Comparison of ENCODE assay signal across 21 mouse cellular contexts in genomic region chr13:107932423-107933032, GRCm38 (mm10).
DNase-seq lines count a peak whose midpoint lies in the region; ATAC-seq and TF ChIP-seq lines count a peak whose summit lies in the region.
"Had no signal": no experiment of that assay in that cellular context is flagged by ENCODE, and none has a peak within 500 bp of the region (broad histone marks: within the 10 kb centered on the region; RNA-seq: fewer than 3 reads in every experiment).

No protein-coding gene starts in this region.

- H3K9ac ChIP-seq in intestine, embryonic 15.5 days = no peak overlapping the region
- no peak overlapping the region for H3K9ac ChIP-seq in intestine, postnatal 0 days (ENCODE audit: low read depth, low read length)
- no peak overlapping the region for H3K9ac ChIP-seq in lung, embryonic 14.5 days
- H3K9ac ChIP-seq in embryonic facial prominence, embryonic 12.5 days = no peak overlapping the region
- H3K9ac ChIP-seq: heart, embryonic 15.5 days; hindbrain, embryonic 12.5 days; limb, embryonic 15.5 days; liver, embryonic 15.5 days had no signal

- no peak for TF ChIP-seq CTCF in intestine, postnatal 0 days (IDR thresholded peaks at IDR 0.05; ENCODE audit: low read depth)
- TF ChIP-seq CTCF in lung, embryonic 14.5 days (IDR thresholded peaks at IDR 0.05; ENCODE audit: low read depth) = no peak

- WGBS in intestine, embryonic 15.5 days = 37% methylated on average over 12 of the region's 12 CpGs
- 55% methylated on average over 12 of the region's 12 CpGs for WGBS in intestine, postnatal 0 days
- WGBS in lung, embryonic 14.5 days = 30% methylated on average over 12 of the region's 12 CpGs
- 27% methylated on average over 12 of the region's 12 CpGs for WGBS in embryonic facial prominence, embryonic 12.5 days

- 0 out of 2 replicates have a peak, but pooled peaks cover 4% of the 10 kb centered on the region for H3K4me1 ChIP-seq in intestine, embryonic 15.5 days (replicated peaks)
- no peaks in the 10 kb centered on the region for H3K4me1 ChIP-seq in intestine, postnatal 0 days (replicated peaks; ENCODE audit: control insufficient read depth, insufficient read depth, low read length)
- no peaks in the 10 kb centered on the region for H3K4me1 ChIP-seq in lung, embryonic 14.5 days (ENCODE audit: insufficient read depth)
- H3K4me1 ChIP-seq in embryonic facial prominence, embryonic 12.5 days = peaks cover 17% of the 10 kb centered on the region
- H3K4me1 ChIP-seq: limb, embryonic 15.5 days; liver, embryonic 15.5 days had no signal

- no peaks in the 10 kb centered on the region for H3K9me3 ChIP-seq in intestine, embryonic 15.5 days
- no peaks in the 10 kb centered on the region for H3K9me3 ChIP-seq in intestine, postnatal 0 days (ENCODE audit: control insufficient read depth)
- H3K9me3 ChIP-seq in lung, embryonic 14.5 days (ENCODE audit: low read depth, low read length) = no peaks in the 10 kb centered on the region
- no peaks in the 10 kb centered on the region for H3K9me3 ChIP-seq in embryonic facial prominence, embryonic 12.5 days
- H3K9me3 ChIP-seq: heart, embryonic 15.5 days; hindbrain, embryonic 12.5 days; limb, embryonic 15.5 days; liver, embryonic 15.5 days; megakaryocyte, embryonic 14.5 days had no signal

- H3K36me3 ChIP-seq in intestine, embryonic 15.5 days = no peaks in the 10 kb centered on the region
- H3K36me3 ChIP-seq in intestine, postnatal 0 days (ENCODE audit: control insufficient read depth, insufficient read depth) = no peaks in the 10 kb centered on the region
- no peaks in the 10 kb centered on the region for H3K36me3 ChIP-seq in lung, embryonic 14.5 days (ENCODE audit: insufficient read depth)
- H3K36me3 ChIP-seq in embryonic facial prominence, embryonic 12.5 days = no peaks in the 10 kb centered on the region
- H3K36me3 ChIP-seq: heart, embryonic 15.5 days; hindbrain, embryonic 12.5 days; limb, embryonic 15.5 days; liver, embryonic 15.5 days had no signal

- no peak overlapping the region for H3K4me3 ChIP-seq in intestine, embryonic 15.5 days (replicated peaks)
- no peak overlapping the region for H3K4me3 ChIP-seq in intestine, postnatal 0 days (ENCODE audit: low read depth, low read length)
- H3K4me3 ChIP-seq in lung, embryonic 14.5 days (ENCODE audit: low read depth, low read length) = no peak overlapping the region
- no peak overlapping the region for H3K4me3 ChIP-seq in embryonic facial prominence, embryonic 12.5 days
- H3K4me3 ChIP-seq: erythroblast, embryonic 14.5 days; heart, embryonic 15.5 days; hindbrain, embryonic 12.5 days; limb, embryonic 15.5 days; liver, embryonic 15.5 days; megakaryocyte, embryonic 14.5 days had no signal

- H3K27me3 ChIP-seq in intestine, embryonic 15.5 days (replicated peaks) = no peaks in the 10 kb centered on the region
- H3K27me3 ChIP-seq in intestine, postnatal 0 days (replicated peaks; ENCODE audit: control insufficient read depth, insufficient read depth, low read length) = no peaks in the 10 kb centered on the region
- H3K27me3 ChIP-seq in lung, embryonic 14.5 days (ENCODE audit: insufficient read depth, low read length) = no peaks in the 10 kb centered on the region
- no peaks in the 10 kb centered on the region for H3K27me3 ChIP-seq in embryonic facial prominence, embryonic 12.5 days
- H3K27me3 ChIP-seq: hindbrain, embryonic 12.5 days; limb, embryonic 15.5 days; liver, embryonic 15.5 days had no signal

- ATAC-seq in intestine, embryonic 15.5 days = 0 out of 2 replicates have a peak, but pooled peaks have one; percentile 15
- no peak for ATAC-seq in intestine, postnatal 0 days
- peak; percentile 73 for ATAC-seq in lung, embryonic 14.5 days (ENCODE audit: insufficient read depth)
- 0 out of 2 replicates have a peak, but pooled peaks have one; percentile 18 for ATAC-seq in embryonic facial prominence, embryonic 12.5 days (ENCODE audit: insufficient number of reproducible peaks, insufficient read depth, low FRiP score, low TSS enrichment)
- ATAC-seq in cerebellum, adult (ENCODE audit: insufficient number of reproducible peaks, low FRiP score, low TSS enrichment) = no peak
- ATAC-seq: forebrain, embryonic 14.5 days; midbrain, embryonic 16.5 days had no signal

- DNase-seq in lung, embryonic 14.5 days = peak; percentile 41
- no peak for DNase-seq in lung, adult 18-20 months
- peak; percentile 47 for DNase-seq in embryo, embryonic 11 days
- DNase-seq in heart, adult 8-10 months (ENCODE audit: low spot score) = no peak
- DNase-seq: cerebellum, adult 8-10 months; gastrocnemius, postnatal 10 days; heart, adult 18-20 months; right cerebral cortex, adult 18-20 months; thymus, postnatal 4 days had no signal

- no peak overlapping the region for H3K27ac ChIP-seq in intestine, embryonic 15.5 days
- H3K27ac ChIP-seq in intestine, postnatal 0 days (ENCODE audit: low read depth, low read length) = no peak overlapping the region
- no peak overlapping the region for H3K27ac ChIP-seq in lung, embryonic 14.5 days (ENCODE audit: low read depth)
- no peak overlapping the region for H3K27ac ChIP-seq in embryonic facial prominence, embryonic 12.5 days
- H3K27ac ChIP-seq: heart, embryonic 15.5 days; hindbrain, embryonic 12.5 days; limb, embryonic 15.5 days; liver, embryonic 15.5 days had no signal

- no peak overlapping the region for H3K4me2 ChIP-seq in intestine, embryonic 15.5 days (replicated peaks)
- H3K4me2 ChIP-seq in intestine, postnatal 0 days (replicated peaks; ENCODE audit: low read depth) = no peak overlapping the region
- no peak overlapping the region for H3K4me2 ChIP-seq in lung, embryonic 14.5 days
- no peak overlapping the region for H3K4me2 ChIP-seq in embryonic facial prominence, embryonic 12.5 days (replicated peaks)
- H3K4me2 ChIP-seq: heart, embryonic 15.5 days; hindbrain, embryonic 12.5 days; limb, embryonic 15.5 days; liver, embryonic 15.5 days had no signal

Comparison
In these comparisons a context has a peak if more than half of its experiments do, and no peak if none do; other contexts are left out.
1. ATAC-seq: peak in intestine, embryonic 15.5 days (single experiment), lung, embryonic 14.5 days (single experiment) and embryonic facial prominence, embryonic 12.5 days (single experiment); none in intestine, postnatal 0 days (single experiment) and cerebellum, adult (single experiment).
2. DNase-seq: peak in lung, embryonic 14.5 days (single experiment) and embryo, embryonic 11 days (single experiment); none in lung, adult 18-20 months (0 of 2) and heart, adult 8-10 months (single experiment).